Mouse (Mus musculus): Measurements from ENCODE around the gene Atp6v1g2.

The Atp6v1g2 gene

DNA sequence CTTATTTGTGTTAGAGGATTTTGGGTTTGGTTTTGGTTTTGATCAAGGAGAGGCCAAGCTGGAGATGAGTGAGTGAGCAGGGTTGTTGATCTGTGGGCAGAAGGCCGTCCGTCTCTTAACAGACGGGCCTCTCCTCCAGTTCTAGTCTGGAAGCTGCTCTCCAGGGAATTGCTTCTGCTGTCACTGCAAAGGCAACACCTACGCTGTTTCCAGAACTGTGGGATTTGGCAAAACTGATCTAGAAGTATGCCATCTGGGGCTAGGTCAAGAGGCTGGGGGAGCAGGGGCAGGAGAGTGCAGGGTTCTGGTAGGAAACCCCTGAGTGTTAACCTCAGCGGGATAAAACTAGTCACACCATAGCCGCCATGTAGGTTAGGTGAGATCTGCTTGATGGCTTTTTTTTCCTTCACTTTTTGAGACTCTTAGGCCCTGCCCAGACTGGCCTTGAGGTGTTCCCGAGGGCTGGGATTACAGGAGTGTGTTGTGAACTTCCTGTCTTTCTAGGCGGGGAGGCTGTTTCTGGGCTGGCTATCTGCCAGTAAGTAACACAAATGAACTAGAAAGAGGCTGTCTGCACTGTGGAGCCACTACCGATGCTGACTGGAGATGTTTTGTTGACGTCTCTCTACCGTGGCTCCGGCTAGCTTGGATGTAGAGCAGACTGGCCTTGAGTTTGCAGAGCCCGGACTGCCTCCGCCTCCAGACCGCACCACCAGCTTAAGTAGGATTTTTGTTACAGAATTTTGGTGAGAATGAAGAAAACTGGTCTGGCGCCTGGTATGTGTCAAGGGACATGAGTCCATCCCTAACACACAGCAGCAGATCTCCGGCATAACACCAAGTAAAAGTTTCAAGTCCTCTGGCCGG lies at the start of gene Atp6v1g2:
Gene Atp6v1g2, plus strand, starts transcription at position 547 of the 867 bp plus-strand sequence.
- DNase-seq (ENCODE audit: low read depth, low spot score), result no peak

DNA sequence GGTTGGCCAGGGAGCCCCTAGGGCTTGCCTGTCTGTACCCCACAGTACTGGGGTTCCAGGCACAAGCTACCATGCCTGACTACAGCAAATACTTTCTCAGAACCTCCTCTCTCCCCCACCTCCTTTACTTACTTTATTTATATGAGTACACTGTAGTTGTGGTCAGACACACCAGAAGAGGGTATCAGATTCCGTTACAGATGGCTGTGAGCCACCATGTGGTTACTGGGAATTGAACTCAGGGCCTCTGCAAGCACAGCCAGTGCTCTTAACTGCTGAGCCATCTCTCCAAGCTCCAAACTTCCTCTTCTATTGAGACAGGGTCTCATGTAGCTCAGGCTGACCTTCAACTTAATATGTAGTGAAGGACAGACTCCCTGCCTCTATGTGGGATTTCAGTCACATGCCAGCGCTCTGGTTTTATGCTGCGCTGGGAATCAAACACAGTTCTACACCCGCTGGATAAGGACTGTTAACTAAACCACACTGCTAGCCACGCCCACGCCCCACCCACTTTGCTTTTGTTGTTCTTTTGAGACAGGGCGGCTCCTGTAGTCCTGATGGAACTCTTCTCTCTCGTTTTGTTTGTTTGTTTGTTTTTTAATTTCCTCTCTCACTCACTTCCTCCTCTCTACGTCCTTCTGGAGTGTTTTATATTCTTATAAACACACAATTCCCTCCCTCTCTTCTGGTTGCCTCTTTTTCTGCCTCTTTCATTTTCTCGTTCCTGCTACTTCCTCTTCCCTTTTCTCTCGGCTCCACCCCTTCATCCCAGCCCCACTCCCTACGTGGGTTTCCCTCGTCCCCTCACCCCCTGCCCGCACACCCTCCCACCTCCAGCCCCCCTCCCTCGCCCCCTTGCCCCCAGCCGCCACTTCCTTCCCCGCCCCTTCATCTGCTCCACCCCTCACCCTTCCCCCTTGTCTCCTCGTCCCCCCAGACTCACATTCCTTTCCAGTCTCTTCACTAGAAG lies 47.5 kb upstream of the Atp6v1g2 start:
- no peak for DNase-seq (ENCODE audit: low read depth, low spot score)

DNA sequence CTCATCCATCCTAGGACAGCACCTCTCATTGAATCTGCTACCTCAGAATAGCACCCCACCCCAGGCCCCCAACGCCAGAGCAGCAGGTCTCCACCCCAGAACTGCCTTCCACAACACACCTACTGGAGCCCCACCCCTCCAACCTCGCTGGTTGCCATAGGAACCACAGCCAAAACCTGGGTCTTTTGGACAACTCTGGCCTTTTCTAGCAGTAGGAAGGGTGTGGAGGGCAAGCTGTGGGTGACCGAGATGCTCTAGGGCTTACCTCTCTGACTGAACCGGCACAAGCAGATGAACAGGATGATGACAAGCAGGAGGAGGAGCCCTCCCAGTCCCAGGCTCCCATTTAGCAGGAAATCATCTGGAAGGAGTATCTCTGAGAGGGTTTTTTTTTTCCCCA lies 46.8 kb upstream of the Atp6v1g2 start:
- DNase-seq (ENCODE audit: low read depth, low spot score), result no peak

DNA sequence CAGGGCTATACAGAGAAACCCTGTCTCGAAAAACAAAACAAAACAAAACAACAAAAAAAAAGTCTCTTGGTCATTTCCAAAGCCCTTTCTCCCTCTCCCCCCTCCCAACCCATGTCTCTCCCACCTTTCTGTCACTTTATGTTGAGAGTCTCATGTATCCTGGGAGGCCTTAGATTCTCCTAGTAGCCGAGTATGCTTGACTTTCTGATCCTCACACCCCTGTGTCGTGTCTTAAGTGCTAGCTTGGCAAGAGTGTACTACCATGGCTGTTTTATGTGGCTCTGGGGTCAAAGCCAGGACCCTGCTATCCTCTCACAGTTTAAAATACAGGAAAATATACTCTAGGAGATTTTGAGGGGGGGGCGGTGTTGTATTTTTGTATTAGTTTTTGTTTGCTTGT lies 46.1 kb upstream of the Atp6v1g2 start:
- no peak for DNase-seq (ENCODE audit: low read depth, low spot score)

DNA sequence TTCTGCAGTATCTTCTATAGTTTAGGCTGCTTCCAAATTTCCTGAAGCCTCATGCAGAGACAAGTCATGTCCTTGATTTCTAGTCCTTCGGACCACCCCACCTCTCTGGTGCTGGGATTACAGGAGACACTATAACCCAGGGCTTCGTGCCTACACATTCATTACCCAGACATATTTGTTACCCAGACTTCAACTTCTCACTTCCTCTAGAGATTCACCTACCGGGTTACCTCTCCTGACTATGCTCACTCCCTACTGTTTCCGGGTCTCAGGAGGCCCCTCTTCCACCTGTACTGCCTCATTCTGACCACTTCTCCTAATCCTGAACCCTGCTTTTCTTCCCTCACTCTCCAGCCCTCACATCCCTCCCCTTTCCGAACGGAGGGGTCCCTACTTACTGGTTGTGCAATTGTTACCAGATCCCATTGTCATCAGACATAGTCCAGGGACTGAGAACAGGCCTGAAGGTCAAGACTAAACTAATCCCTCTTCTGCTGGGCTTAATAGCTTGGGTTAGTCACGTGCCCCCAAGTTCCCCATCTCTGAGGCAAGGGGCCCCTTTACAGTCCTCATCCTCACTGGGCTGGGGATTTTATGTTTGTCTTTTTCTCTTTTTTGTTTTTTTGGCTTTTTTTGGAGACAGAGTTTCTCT lies 45.4 kb upstream of the Atp6v1g2 start, which contains the start of gene Lst1:
Gene Lst1, minus strand, starts transcription at position 481 of the 652 bp plus-strand sequence.
- DNase-seq (ENCODE audit: low read depth, low spot score), result no peak

DNA sequence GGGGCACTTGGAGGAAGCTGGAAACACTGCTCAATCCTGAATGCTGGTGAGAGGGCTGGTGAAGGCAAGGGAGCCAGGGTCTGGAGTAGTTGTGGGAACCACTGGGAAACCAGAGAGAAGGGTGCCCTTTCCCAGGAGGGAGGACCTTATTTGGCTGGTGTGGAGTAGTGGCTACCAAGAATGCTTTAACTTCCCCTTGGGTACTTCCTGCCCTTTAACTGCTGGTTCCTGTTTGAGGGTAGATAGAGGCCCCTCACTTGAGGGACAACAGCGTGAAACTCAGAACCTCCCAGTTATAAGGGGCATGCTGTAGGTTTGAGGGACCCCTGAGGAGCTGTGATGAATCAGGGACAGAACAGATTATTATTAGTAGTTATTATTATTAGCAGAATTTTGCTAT lies 44.3 kb upstream of the Atp6v1g2 start:
- no peak for DNase-seq (ENCODE audit: low read depth, low spot score)

DNA sequence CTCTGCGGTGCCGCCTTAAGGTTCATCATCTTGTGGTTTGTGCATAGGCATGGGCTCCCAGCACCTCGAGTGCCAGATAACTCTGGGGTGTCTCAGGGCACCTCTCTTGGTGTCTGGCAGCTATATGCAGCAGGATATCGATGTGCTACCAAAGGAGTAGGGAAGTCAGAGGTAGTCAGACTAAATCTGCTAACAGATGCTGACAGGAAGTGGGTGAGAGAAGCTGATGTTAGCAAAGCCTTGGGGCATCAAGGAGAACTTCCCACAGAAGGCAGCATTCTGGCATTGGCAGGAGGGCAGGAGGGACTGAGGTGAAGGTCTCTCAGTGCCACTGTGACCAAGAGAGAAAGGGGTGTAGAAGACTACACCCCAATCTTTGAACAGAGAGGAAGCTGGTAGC lies 43.4 kb upstream of the Atp6v1g2 start:
- DNase-seq (ENCODE audit: low read depth, low spot score), result no peak

DNA sequence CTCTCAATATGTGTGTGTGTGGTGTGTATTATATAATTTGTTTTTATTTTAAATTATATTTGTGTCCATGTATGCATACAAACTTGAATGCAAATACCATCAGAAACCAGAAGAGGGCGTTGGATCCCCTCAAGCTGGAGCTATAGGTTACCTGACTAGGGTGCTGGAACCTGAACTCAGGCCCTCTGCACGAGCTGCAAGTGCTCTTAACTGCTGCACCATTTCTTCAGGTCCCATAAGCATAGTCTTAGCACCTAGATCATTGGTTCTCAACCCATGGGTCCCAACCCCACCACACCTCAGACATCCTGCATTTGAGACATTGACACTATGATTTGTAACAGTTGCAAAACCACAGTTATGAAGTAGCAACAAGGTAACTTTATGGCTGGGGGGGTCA lies 41.7 kb upstream of the Atp6v1g2 start:
- no peak for DNase-seq (ENCODE audit: low read depth, low spot score)

DNA sequence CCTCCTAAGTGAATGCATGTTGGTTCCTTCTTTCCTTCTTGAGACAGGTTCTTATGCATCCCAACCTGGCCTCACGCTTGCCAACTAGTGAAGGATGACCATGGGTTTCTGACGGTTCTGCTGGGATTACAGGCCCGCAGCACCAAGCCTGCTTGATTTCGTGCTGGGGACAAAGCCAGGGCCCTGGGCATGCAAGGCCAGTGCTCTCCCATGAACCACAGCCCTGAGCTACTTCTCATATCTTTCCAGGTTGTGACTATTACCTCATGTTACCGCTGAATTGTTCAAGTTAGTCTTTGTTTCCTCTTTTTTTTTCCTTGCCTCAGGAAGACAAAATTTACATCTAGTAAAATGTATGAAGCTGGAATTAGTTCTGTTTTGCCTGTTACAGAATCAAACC lies 40.5 kb upstream of the Atp6v1g2 start:
- no peak for DNase-seq (ENCODE audit: low read depth, low spot score)

DNA sequence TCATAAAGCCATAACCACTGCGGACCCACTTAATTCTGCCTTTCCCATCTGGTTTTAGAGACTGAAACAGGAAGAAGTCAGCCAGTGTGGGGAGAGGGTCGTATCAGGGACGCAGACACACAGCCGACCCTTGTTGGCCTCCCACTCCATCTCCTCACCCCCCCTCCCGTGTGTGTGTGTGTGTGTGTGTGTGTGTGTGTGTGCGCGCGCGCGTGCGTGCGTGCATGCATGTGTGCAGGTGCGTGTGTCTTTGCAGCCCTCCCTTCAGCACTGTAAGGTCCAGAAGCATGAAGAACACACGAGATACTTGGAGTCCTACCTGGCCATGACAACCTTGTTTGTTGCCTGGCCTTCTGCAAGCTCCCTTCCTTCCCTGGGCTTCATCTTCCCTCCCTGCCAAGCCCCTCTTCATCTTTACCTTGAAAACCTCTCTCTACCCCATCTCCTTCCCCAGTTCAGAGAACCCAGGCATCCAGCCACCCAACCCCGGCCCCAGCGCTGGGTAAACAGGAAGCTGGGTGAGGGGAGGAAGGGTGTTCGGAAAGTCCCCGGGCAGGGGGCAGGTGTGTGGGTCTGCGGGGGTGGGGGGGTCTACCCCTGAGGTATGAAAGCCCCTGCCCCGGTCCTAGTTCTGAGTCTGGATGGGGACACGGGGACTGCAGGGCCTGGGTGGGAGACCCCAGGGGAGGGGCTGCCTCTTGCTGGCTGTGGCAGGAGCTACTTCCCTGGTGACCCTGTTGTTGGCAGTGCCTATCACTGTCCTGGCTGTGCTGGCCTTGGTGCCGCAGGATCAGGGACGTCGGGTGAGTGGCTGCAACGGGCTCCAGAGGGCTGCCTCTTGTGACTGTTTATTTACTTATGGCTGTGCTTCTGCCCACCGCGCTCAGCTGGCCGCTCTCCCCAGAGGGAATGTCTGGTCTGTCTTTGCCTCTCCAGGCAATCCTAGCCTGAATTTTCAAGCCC lies 39.3 kb upstream of the Atp6v1g2 start, which contains the start of gene Ltb:
Gene Ltb, plus strand, starts transcription at position 559 of the 963 bp plus-strand sequence.
- no peak for DNase-seq (ENCODE audit: low read depth, low spot score)

DNA sequence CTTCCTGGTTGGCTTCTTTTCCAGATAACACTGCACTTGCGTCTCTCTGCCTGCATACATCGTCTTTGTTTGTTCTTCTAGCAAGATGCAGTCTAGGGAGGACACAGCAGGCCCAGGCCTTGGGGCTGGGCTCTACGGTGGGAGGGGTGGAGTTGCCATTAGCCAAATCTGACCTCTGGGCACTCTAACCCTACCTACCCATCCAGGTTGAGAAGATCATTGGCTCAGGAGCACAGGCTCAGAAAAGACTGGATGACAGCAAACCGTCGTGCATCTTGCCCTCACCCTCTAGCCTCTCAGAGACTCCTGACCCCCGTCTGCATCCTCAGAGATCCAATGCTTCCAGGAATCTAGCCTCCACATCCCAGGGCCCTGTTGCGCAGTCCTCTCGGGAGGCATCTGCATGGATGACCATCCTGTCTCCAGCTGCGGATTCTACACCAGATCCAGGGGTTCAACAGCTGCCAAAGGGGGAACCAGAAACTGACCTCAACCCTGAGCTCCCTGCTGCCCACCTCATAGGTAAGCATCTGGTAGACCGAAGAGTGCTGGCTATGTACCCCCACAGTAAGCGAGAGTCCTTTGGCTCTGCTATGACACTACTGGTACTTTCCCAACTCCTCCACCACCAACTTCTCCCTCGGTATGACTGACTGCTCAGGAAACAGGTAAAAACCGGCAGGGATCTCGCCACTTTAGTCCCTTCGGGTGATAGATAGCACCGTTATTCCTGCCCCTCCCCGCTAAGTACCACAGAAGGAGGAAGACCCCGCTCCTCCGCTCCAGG lies 38.4 kb upstream of the Atp6v1g2 start:
- DNase-seq (ENCODE audit: low read depth, low spot score), result no peak

DNA sequence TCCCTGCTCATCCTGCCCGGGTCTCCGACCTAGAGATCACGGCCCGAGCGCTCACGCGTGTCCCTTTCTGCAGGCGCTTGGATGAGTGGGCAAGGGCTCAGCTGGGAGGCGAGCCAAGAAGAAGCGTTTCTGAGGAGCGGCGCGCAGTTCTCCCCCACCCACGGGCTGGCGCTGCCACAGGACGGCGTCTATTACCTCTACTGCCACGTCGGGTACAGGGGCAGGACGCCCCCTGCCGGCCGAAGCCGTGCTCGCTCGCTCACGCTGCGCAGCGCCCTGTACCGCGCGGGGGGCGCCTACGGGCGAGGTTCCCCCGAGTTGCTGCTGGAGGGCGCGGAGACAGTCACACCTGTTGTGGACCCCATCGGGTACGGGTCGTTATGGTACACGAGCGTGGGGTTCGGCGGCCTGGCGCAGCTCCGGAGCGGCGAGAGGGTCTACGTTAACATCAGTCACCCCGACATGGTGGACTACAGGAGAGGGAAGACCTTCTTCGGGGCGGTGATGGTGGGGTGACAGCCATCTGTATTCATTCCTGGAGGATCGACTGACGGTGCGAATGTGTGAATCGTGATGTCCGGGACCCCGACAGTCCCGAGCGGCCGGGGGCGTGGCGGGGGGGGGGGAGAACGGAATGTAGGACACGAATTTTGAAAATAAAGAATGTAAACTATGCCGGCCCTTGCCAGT lies 37.7 kb upstream of the Atp6v1g2 start:
- DNase-seq (ENCODE audit: low read depth, low spot score), result no peak

DNA sequence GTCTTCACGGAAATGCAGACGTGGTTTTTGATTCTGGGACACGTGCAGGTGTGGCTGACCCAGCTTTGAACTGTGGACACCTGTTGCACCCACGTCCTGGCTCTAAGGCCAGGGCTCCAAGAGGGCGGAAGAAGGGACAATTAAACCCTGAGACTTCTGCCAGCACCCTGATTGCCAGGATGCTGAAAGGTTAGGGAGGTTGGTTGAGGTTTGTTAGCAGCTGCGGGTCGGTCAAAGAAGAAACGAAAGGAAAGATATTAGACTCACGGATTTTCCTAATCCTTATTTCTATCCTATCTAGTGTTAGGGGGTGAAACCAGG lies 37.2 kb upstream of the Atp6v1g2 start:
- DNase-seq (ENCODE audit: low read depth, low spot score), result no peak

DNA sequence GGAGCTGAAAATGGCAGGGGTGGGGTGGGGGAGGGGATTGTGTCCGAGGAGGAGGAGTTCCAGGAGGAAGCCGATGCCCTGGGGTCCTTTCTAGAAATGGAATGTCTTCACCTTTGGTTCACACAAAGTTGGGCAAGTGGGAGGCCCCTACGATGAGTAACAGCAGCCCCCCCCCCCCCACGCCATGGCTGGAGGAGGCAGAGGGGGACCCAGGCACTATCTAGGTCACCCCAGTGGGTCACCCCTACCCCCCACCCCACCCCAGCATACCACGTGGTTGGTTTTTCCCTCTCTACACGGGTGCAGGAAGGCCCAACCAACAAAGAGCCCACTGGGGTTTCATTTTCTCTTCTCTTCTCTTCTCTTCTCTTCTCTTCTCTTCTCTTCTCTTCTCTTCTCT lies 36.3 kb upstream of the Atp6v1g2 start:
- DNase-seq (ENCODE audit: low read depth, low spot score), result no peak

DNA sequence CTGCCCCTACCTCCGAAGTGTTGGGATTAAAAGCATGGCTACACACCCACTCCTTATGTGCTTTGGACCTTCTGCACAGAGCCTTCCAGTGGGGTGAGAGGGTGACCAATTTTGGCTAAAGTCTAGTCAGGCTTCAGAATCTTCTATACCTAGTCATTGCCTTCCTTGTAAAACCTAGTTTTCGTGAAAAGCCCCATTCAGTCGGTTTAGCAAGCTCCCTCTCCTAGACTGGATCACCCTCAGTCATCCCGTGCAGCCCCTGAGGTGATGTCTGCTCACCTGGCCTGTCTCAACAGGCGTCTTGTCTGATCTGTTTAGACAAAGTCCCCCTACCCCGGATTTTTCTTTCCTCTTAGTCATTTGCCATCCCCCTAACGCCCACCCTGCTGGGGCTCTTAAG lies 35.4 kb upstream of the Atp6v1g2 start:
- DNase-seq (ENCODE audit: low read depth, low spot score), result no peak

DNA sequence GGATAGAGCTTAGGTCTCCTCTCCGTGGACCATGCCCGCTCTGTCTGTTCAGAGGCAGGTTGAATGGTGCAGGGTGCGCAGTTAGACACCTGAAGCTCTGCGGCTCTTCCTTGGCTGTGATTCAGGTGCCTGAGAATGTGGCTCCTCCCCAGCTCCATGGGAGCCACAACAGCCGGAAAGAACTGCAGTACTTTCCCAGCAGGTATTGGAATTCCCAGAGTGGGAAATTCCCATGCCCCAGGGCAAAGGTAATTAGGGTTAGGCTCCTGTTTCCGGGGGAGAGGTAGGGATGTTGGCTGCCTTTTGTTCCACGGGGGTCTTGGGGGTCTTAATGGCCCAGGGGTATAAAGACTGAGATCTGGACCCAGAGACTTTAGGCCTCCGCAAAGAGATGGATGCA lies 34.5 kb upstream of the Atp6v1g2 start:
- no peak for DNase-seq (ENCODE audit: low read depth, low spot score)

DNA sequence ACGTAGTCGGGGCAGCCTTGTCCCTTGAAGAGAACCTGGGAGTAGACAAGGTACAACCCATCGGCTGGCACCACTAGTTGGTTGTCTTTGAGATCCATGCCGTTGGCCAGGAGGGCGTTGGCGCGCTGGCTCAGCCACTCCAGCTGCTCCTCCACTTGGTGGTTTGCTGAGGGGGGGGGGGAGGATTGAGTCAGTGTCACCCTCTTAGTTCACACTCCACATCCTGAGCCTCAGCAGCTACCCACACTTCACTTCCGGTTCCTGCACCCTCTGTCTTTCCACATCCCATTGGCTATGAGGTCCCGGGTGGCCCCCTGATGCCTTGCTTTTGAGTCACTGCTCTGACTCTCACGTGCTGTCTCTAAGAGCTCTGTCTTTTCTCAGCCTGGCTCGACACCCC lies 33.1 kb upstream of the Atp6v1g2 start:
- no peak for DNase-seq (ENCODE audit: low read depth, low spot score)

DNA sequence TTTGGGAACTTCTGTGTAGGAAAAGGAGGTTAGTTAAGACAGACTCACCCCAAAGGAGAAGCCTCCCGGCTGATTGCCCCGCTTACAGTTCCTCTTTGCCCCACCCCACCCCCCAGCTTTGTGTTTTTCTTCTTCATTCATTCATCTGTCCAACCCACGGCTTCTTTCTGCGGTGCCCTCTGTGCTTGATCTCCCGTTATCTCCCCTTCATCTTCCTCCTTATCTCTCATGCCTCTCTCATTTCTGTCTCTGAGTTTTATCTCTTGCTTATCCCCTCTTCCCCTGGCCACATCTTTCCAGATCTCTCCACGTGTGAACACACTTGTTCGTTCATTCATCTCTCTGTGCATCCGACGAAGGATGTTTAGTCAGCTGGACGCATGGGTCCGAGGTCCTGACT lies 32.3 kb upstream of the Atp6v1g2 start:
- no peak for DNase-seq (ENCODE audit: low read depth, low spot score)

DNA sequence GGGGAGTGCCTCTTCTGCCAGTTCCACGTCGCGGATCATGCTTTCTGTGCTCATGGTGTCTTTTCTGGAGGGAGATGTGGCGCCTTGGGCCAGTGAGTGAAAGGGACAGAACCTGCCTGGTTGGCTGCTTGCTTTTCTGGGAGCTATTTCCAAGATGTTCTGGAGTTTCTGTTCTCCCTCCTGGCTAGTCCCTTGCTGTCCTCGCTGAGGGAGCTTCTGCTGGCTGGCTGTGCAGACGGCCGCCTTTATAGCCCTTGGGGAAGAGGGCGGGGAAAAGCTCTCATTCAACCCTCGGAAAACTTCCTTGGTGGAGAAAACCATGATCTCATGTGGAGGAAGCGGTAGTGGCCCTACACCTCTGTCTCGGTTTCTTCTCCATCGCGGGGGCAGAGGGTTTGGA lies 31.7 kb upstream of the Atp6v1g2 start, which contains the start of gene Tnf:
Gene Tnf, minus strand, starts transcription at position 221 of the 400 bp plus-strand sequence.
- no peak for DNase-seq (ENCODE audit: low read depth, low spot score)

Data from retina, adult 2 months (tissue).